Mouse (Mus musculus): Measurements from ENCODE around the gene Gm7579. TPM values are rescaled to one million over a fixed set of nuclear protein-coding genes. Genes with fewer than 3 reads are reported as not detected.
"Not testable (repeated sequence)": the region's sequence is repeated elsewhere in the genome, so short reads cannot be mapped to it uniquely, and the experiment has no call there.

The Gm7579 gene
- polyA plus RNA-seq, 1 experiment from 2014 or later = not detected

DNA sequence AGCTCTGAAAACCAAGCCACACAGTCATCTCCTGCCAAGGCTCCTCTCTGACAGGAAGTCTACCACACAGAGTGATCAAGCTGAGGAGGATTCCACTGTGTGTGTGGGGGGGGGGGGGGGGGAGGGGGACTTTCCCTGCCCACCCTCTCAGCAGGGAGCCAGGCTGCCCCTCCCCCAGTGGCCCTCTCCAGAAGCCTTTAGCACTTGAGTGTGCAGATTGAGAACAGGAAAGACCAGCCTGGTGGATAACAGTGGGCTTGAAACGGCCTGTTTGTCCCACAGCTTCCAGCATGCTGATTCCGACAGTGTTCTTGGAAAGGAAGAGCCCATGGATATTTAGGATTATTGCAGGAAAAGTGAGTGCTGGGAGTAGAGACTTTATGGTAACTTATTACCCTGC lies 12.9 kb downstream of the Gm7579 start:
- WGBS = 70% methylated on average over 2 of the region's 2 CpGs
- no peak for ATAC-seq (ENCODE audit: low FRiP score)

DNA sequence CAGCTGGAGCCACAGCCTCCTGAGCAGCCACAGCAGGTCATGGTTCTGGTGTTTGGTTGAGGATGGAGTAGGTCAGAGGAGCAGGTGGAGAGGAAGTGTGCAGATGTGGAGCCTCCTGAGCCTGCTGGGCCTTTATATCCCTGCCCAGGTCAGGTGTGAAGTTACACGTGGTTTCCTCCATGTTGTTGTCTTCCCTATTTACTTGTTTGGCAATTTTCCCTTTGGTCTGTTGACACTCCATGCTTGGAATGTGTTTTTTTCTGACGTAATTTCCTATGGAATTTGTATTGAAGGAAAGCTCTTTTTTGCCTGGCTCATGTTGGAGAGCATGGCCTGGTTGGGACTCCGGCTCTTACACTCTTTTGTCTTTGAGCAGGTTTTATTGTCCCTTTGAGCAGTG lies 18.2 kb downstream of the Gm7579 start, which contains the start of gene Krtap5-5:
Krtap5-5 (minus strand) TSS at position 101 of the 400 bp plus-strand sequence.
- not testable (repeated sequence) for H3K9ac ChIP-seq; H3K36me3 ChIP-seq (replicated peaks); H3K4me2 ChIP-seq; H3K4me1 ChIP-seq; H3K4me3 ChIP-seq (replicated peaks); H3K9me3 ChIP-seq; ATAC-seq (ENCODE audit: low FRiP score); H3K27ac ChIP-seq; H3K27me3 ChIP-seq
- 63% methylated on average over 3 of the region's 3 CpGs for WGBS

More for the DNA sequence above, 12.9 kb downstream of the Gm7579 start:
- H3K4me3 ChIP-seq (replicated peaks) = no peak overlapping the region
- H3K27me3 ChIP-seq = no peaks in the 10 kb centered on the region
- no peak overlapping the region for H3K9ac ChIP-seq
- no peaks in the 10 kb centered on the region for H3K36me3 ChIP-seq (replicated peaks)
- H3K4me2 ChIP-seq = no peak overlapping the region
- no peaks in the 10 kb centered on the region; the same call in 1 of the 2 replicates for H3K4me1 ChIP-seq
- no peaks in the 10 kb centered on the region for H3K9me3 ChIP-seq
- H3K27ac ChIP-seq = no peak overlapping the region

DNA sequence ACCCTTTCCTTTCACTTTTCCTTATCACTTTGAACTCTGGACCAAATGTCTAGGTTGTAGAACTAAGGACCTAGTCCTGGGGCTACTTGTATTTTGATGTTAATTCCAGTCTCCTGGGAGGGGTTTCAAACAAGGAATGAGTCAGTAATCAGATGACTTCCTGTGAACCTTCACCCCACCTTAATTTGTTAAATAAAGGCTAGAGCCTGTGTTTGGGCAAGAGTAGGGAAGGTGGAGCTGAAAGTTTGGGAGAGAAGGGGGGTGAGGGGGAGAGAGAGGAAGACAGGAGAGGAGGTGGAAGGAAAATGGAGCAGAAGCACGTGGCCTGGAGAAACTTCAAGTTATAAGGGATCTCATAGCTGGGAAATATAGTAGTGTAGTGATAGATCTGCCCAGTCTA lies 19.9 kb downstream of the Gm7579 start:
- 44% methylated on average over 1 of the region's 1 CpGs for WGBS
- no peaks in the 10 kb centered on the region for H3K36me3 ChIP-seq (replicated peaks)
- H3K27me3 ChIP-seq = no peaks in the 10 kb centered on the region
- no peak overlapping the region for H3K4me3 ChIP-seq (replicated peaks)
- H3K9me3 ChIP-seq = 0 out of 2 replicates have a peak, but pooled peaks cover 5% of the 10 kb centered on the region
- H3K4me2 ChIP-seq = no peak overlapping the region
- no peaks in the 10 kb centered on the region for H3K4me1 ChIP-seq
- H3K27ac ChIP-seq = no peak overlapping the region
- H3K9ac ChIP-seq = no peak overlapping the region
- no peak for ATAC-seq (ENCODE audit: low FRiP score)

DNA sequence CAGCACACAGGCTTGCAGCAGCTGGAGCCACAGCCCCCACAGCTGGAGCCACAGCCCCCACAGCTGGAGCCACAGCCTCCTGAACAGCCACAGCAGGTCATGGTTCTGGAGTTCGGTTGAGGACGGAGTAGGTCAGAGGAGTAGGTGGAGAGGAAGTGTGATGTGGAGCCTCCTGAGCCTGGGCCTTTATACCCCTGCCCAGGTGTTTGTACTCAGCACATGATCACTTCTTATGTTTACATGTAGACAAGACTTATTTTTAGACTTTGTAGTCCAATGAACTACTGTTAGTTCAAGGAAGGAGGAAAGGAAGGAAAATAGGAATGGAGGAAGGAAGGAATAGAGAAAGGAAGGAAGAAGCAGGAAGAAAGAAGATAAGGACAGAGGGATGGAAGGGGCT lies 29.3 kb downstream of the Gm7579 start, which contains the start of gene Gm40460:
Gm40460 (minus strand) TSS at position 101 of the 400 bp plus-strand sequence.
- Histone ChIP-seq H3K4me3 (replicated peaks) (no peak within 1 kb of the TSS), H3K4me1 (no peaks in the 10 kb centered on the region)

DNA sequence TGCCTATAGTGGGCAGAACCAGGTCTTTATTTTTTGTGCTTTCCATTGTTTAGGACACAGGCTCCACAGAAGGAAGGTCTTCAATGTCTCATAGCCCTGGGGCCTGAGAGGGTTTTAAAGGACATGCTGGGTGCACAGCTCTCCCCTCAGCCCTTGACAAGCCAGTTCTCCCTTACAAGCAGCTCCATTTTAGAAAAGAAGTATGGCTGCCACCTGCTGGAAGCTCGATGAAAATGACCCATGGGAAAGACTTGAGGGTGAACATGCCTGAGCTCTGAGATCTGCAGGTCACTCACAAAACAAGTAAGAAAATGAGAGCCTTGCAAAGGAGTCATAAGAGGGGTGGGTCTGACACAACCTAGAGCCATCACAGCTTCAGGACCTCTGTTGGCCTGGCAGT lies 38.2 kb downstream of the Gm7579 start:
- WGBS = 0% methylated on average over 1 of the region's 1 CpGs
- H3K4me1 ChIP-seq = no peaks in the 10 kb centered on the region
- H3K9ac ChIP-seq = no peak overlapping the region
- no peaks in the 10 kb centered on the region for H3K27me3 ChIP-seq
- H3K36me3 ChIP-seq (replicated peaks) = no peaks in the 10 kb centered on the region
- no peak overlapping the region for H3K27ac ChIP-seq
- no peak overlapping the region for H3K4me2 ChIP-seq
- ATAC-seq (ENCODE audit: low FRiP score) = no peak
- H3K9me3 ChIP-seq = no peaks in the 10 kb centered on the region
- no peak overlapping the region for H3K4me3 ChIP-seq (replicated peaks)

More for the DNA sequence above, 29.3 kb downstream of the Gm7579 start, which contains the start of gene Gm40460:
- Histone ChIP-seq H3K4me2 (no peak within 1 kb of the TSS), H3K9ac (no peak within 1 kb of the TSS), H3K36me3 (replicated peaks) (no peaks in the 10 kb centered on the region), H3K27me3 (no peaks in the 10 kb centered on the region), H3K9me3 (no peaks in the 10 kb centered on the region), H3K27ac (no peak within 1 kb of the TSS)
- WGBS = 57% methylated on average over 2 of the region's 2 CpGs
- ATAC-seq (ENCODE audit: low FRiP score) = no peak

DNA sequence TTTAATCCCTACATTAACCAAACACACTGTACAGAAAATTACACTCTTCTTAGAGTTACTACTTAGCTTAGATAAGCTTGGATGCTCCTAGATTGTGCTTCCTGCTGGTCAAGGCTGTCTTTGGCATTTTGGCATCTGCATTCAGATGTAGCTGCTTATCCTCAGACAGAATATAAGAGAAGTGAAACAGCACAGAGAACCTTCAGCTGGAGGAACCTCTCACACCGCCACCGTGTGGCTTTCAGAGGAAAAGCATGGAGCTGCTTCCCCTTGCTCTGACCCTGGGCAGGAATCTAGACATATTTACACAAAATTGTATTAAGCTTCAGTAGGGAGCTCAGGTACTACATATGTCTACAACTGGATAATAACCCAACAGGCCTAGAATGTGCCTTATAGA lies 43.9 kb downstream of the Gm7579 start:
- H3K4me3 ChIP-seq (replicated peaks) = no peak overlapping the region
- no peak overlapping the region for H3K4me2 ChIP-seq
- 1% methylated on average over 2 of the region's 2 CpGs for WGBS
- H3K4me1 ChIP-seq = no peaks in the 10 kb centered on the region
- ATAC-seq (ENCODE audit: low FRiP score) = no peak
- H3K9ac ChIP-seq = no peak overlapping the region
- H3K27ac ChIP-seq = no peak overlapping the region
- no peaks in the 10 kb centered on the region for H3K36me3 ChIP-seq (replicated peaks)
- H3K9me3 ChIP-seq = no peaks in the 10 kb centered on the region
- H3K27me3 ChIP-seq = no peaks in the 10 kb centered on the region

DNA sequence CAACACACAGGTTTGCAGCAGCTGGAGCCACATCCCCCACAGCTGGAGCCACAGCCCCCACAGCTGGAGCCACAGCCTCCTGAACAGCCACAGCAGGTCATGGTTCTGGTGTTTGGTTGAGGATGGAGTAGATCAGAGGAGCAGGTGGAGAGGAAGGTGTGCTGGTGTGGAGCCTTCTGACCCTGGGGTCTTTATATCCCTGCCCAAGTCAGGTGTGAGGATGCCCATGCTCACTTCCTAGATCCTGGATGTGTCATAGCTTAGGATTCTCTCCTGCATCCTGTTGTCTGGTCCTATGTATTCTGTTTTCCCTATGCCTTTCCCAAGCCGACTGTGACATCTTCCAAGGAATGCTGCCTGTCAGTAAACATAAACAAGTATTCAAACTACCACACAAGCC lies 46.6 kb downstream of the Gm7579 start, which contains the start of gene Gm2431:
Gm2431 (minus strand) TSS at position 101 of the 400 bp plus-strand sequence.
- not testable (repeated sequence) for H3K4me1 ChIP-seq; ATAC-seq (ENCODE audit: low FRiP score); H3K27me3 ChIP-seq; H3K27ac ChIP-seq; H3K9ac ChIP-seq; H3K4me2 ChIP-seq; H3K4me3 ChIP-seq (replicated peaks); H3K9me3 ChIP-seq; H3K36me3 ChIP-seq (replicated peaks)
- WGBS = 74% methylated on average over 1 of the region's 1 CpGs

Other genes starting within 250 kb of the Gm7579 start
- 46.4 and 46.9 TPM in 2 replicates for gene Mob2, start 150.8 kb upstream of the Gm7579 start, polyA plus RNA-seq (2016; fragmentation: Nextera tagmentation; extraction: Ambion mirVana)
- 45.0 and 45.8 TPM in 2 replicates for gene Dusp8, start 116.0 kb upstream of the Gm7579 start, polyA plus RNA-seq (2016; fragmentation: Nextera tagmentation; extraction: Ambion mirVana)
- gene Gm45618, start 91.1 kb upstream of the Gm7579 start, polyA plus RNA-seq (2016; fragmentation: Nextera tagmentation; extraction: Ambion mirVana) = not detected in 2 replicates
- gene Gm39115, start 75.8 kb upstream of the Gm7579 start, polyA plus RNA-seq (2016; fragmentation: Nextera tagmentation; extraction: Ambion mirVana) = not detected in 2 replicates
- not detected in 2 replicates for gene Gm45337, start 67.3 kb upstream of the Gm7579 start, polyA plus RNA-seq (2016; fragmentation: Nextera tagmentation; extraction: Ambion mirVana)
- not detected in 2 replicates for gene Gm29735, start 54.7 kb upstream of the Gm7579 start, polyA plus RNA-seq (2016; fragmentation: Nextera tagmentation; extraction: Ambion mirVana)
- gene Gm4553, start 46.1 kb upstream of the Gm7579 start, polyA plus RNA-seq (2016; fragmentation: Nextera tagmentation; extraction: Ambion mirVana) = not detected in 2 replicates
- not detected in 2 replicates for gene Krtap5-2, start 35.9 kb upstream of the Gm7579 start, polyA plus RNA-seq (2016; fragmentation: Nextera tagmentation; extraction: Ambion mirVana)
- not detected in 2 replicates for gene Gm10153, start 21.5 kb upstream of the Gm7579 start, polyA plus RNA-seq (2016; fragmentation: Nextera tagmentation; extraction: Ambion mirVana)
- not detected in 2 replicates for gene Krtap5-3, start 10.5 kb upstream of the Gm7579 start, polyA plus RNA-seq (2016; fragmentation: Nextera tagmentation; extraction: Ambion mirVana)
- gene Krtap5-5, start 18.1 kb downstream of the Gm7579 start, polyA plus RNA-seq (2016; fragmentation: Nextera tagmentation; extraction: Ambion mirVana) = not detected in 2 replicates
- gene Gm40460, start 29.2 kb downstream of the Gm7579 start, polyA plus RNA-seq (2016; fragmentation: Nextera tagmentation; extraction: Ambion mirVana) = not detected in 2 replicates
- gene Gm2431, start 46.5 kb downstream of the Gm7579 start, polyA plus RNA-seq (2016; fragmentation: Nextera tagmentation; extraction: Ambion mirVana) = not detected in 2 replicates
- not detected in 2 replicates for gene Gm4559, start 62.5 kb downstream of the Gm7579 start, polyA plus RNA-seq (2016; fragmentation: Nextera tagmentation; extraction: Ambion mirVana)
- gene Krtap5-1, start 85.3 kb downstream of the Gm7579 start, polyA plus RNA-seq (2016; fragmentation: Nextera tagmentation; extraction: Ambion mirVana) = not detected in 2 replicates
- gene Krtap5-4, start 91.7 kb downstream of the Gm7579 start, polyA plus RNA-seq (2016; fragmentation: Nextera tagmentation; extraction: Ambion mirVana) = not detected in 2 replicates
- 0.34 and 0.45 TPM in 2 replicates for gene Ifitm10, start 161.9 kb downstream of the Gm7579 start, polyA plus RNA-seq (2016; fragmentation: Nextera tagmentation; extraction: Ambion mirVana)
- gene Gm49369, start 170.8 kb downstream of the Gm7579 start, polyA plus RNA-seq (2016; fragmentation: Nextera tagmentation; extraction: Ambion mirVana) = 0.60 and 0.91 TPM in 2 replicates
- gene Ctsd, start 176.2 kb downstream of the Gm7579 start, polyA plus RNA-seq (2016; fragmentation: Nextera tagmentation; extraction: Ambion mirVana) = 132 TPM in 2 replicates
- gene Syt8, start 223.0 kb downstream of the Gm7579 start, polyA plus RNA-seq (2016; fragmentation: Nextera tagmentation; extraction: Ambion mirVana) = not detected in 2 replicates
- gene Tnni2, start 229.9 kb downstream of the Gm7579 start, polyA plus RNA-seq (2016; fragmentation: Nextera tagmentation; extraction: Ambion mirVana) = 1.3 TPM in 1 of 2 replicates, not detected in the other
- gene Lsp1, start 248.9 kb downstream of the Gm7579 start, polyA plus RNA-seq (2016; fragmentation: Nextera tagmentation; extraction: Ambion mirVana) = 5.4 and 6.3 TPM in 2 replicates